Mouse (Mus musculus) central nervous system, embryonic 18 days (tissue): ENCODE results near the gene Eml3. TPM values are rescaled to one million over a fixed set of nuclear protein-coding genes. Genes with fewer than 3 reads are reported as not detected.

Experiments
- polyA plus RNA-seq: library from polyadenylated mRNA; depleted of rRNA; stranded (reverse); fragments of >200 nt; gene quantifications from 2 replicates; pipeline ENCODE4 v1.2.3, GENCODE M21; 2012; rRNA removed

Eml3 gene
- 11.1 and 13.1 TPM in 2 replicates for polyA plus RNA-seq

DNA sequence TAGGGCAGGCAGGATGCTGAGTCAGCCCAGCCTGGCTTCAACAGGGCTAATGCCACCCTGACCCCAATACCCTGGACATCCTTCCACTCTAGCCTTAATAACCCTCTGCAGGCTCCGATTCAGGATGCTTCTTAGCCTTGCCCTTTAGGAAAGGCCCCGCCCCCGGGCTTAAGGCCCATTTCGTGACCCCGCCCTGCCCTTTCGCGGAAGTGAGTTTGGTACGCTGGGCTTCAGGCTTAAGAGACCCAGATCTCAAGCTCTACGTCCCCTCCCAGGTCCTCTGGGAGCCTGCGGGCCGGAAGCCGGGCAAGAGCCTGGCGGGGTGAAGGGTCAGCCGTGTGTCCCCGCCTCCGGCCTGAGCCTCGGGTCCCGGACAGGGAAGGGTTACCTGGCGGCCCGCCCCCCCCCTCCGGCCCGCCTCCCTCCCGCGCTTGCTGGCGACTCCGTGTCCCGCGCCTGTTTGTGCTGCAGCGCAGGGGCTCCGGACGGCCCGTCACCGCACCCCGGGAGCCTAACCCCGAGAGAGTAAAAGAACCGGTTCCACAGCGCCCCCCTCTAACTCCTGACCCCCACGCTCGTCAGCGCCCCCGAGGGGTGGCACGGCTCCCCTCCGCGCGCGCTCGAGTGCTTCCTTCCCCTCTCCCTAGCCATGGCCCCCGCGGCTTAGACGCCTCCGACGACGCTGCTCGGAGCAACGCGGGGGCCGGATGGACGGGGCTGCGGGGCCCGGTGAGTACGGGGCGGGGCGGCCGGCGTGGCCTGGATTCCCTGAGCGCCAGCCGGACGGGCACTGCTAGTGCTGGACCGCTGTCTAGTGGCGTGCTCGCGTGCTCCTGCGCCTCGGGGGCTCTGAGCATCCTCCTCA is at the start of gene Eml3, which contains the start of gene Rom1:
Gene Eml3, plus strand, starts transcription at position 329 of the 865 bp plus-strand sequence.
Gene Rom1, minus strand, starts transcription at position 133 of the 865 bp plus-strand sequence.

GRCm38 (mm10) chr19:8880311-8881033 is 48.9 kb upstream of the Eml3 start, which contains the start of gene Uqcc3:
Gene Uqcc3 (minus strand): TSS chr19:8880923.

DNA sequence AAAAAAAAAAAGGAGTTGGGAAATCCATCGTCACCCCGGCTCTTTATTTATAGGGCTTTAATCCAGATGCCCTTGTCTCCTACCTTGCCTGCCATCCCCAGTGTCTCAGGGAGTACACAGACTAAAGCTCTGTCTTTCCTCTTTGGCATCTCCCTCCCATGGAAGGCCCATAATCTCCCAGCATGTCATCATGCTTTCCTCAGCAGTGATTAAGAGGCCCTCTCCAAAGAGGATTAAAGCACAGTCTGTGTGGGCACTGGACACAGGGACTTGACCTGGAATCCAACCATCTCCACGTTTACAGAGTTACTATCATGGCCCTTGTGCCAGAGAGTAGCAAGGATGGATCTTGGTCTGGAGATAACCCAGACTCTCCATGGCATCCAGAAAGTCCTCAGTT is 45.7 kb upstream of the Eml3 start, which contains the start of the genes Lbhd1 and Gm49403:
Gene Lbhd1, plus strand, starts transcription at position 117 of the 400 bp plus-strand sequence.
Gene Gm49403, plus strand, starts transcription at position 315 of the 400 bp plus-strand sequence.

GRCm38 (mm10) chr19:8888511-8889385 is 40.6 kb upstream of the Eml3 start, which contains the start of the genes 1810009A15Rik and Gm49416:
Gene 1810009A15Rik (plus strand): TSS chr19:8888853.
Gene Gm49416 (plus strand): TSS chr19:8888926.

DNA sequence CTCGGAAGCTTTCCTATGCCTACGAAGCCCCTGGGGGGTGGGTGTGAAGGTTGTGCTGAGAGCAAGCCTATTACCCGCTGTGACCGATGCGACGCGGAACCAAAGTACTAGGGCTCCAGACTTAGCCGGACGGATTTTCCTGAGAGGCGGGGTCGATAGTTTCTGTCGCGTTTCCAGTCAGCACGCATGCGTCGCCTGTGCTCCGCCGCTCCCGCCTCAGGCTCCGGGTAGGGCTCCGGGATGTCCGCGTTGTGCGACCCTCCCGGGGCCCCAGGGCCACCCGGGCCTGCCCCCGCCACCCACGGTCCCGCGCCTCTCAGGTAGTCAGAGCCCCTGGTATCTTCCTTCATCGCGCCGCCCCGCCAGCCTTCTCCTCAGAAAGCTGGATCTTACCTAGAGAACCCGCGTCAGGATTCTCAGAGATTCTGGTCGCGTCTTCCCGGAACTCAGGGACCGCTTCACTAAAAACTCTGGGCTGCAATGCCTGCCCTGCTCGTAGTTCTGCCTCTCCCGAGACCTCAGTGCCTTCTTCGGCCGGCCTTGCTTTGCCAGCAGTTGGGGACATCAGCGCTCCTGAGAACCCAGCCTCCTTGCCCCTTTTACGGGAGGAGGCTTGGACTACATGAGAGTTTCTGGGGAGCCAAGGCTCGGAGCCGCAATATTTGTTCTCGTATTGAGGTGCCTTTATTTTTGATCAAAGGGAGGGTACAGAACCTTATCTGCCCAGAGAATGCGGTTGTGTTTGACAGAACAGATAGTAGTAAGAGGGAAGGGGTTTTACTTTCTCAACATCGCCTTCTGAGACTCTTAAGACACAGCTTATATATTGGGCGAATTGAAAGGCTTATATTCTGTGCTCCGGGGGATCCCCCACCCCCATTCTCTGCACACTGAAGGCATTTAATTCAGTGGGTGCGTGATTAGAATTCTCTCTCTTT is 36.3 kb upstream of the Eml3 start, which contains the start of gene Ints5:
Gene Ints5, plus strand, starts transcription at position 177 of the 938 bp plus-strand sequence.

DNA sequence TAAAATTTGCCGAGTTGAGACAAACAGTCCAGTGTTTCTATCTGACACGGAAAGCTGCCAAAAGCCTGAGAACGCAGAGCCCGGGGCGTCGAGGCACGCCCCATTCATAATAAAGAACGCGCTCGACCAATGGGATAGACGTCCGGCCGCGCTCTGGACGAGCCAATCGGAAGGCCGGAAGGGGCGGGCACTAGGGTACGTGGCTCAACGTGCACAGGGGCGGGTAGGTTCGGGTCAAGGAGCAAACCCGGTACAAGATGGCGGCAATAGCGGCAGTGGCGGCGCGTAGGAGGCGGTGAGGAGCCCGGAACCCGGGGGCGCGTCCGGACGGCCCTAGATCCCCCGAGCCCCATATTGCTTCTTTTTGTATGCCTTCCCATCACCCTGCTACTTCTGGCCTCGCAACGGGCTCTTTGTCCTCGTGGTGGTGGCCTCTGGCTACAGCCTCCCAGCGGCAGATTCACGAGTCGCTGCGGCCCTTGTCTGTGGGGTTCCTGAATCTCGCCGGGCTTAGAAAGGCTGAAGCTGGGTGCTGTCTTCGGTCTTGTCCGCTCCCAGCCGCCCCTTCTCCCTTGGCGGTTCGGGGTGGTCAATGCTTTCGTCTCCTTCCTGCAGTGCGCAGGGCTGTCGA is 31.4 kb upstream of the Eml3 start, which contains the start of gene Ganab:
Gene Ganab, plus strand, starts transcription at position 207 of the 631 bp plus-strand sequence.

GRCm38 (mm10) chr19:8920073-8920736 is 9.1 kb upstream of the Eml3 start, which contains the start of gene B3gat3:
Gene B3gat3 (plus strand): TSS chr19:8920374.

GRCm38 (mm10) chr19:8941515-8942217 is 12.3 kb downstream of the Eml3 start, which contains the start of gene Mta2:
Gene Mta2 (plus strand): TSS chr19:8941875.

DNA sequence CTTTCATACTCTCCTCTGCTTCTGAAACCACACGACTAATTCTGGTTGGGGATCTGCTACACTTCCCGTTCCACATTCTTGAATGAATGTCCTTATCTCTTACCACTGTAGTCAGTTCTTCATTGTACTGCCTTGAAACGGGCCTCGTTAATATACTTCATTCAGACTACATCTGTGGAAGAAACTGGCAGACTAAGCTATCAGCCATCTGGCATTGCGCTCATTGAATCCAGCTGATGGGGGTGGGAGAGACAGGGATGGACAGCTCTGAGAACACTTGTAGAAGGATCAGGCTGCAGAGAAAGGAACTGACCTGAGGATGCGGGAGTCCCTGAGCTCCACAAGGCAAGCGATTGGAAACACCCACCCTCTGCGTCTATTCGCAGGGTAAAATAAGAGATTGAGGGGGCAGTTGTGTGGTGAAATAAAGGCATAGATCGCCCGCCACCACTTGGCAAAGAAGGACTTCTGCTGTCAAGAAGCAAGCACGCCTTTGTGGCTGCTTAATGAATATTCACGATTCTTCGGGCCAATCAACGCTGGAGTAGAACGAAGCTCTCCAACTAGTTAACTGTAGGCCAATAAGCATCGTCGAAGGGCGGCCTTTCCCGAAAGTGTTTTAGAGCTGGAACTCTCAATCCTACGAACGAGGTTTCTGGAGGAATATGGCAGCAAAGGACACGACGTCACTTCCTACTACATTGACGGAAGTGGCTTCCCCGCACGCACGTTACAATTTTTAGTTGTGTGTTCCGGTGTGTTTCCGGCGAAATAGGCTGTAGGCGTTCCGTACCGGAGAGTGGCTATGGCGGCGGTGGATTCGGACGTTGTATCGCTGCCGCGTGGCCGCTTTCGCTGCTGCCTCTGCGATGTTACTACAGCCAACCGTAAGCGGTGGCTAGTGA is 24.0 kb downstream of the Eml3 start, which contains the start of gene Tut1:
Gene Tut1, plus strand, starts transcription at position 713 of the 905 bp plus-strand sequence.

DNA sequence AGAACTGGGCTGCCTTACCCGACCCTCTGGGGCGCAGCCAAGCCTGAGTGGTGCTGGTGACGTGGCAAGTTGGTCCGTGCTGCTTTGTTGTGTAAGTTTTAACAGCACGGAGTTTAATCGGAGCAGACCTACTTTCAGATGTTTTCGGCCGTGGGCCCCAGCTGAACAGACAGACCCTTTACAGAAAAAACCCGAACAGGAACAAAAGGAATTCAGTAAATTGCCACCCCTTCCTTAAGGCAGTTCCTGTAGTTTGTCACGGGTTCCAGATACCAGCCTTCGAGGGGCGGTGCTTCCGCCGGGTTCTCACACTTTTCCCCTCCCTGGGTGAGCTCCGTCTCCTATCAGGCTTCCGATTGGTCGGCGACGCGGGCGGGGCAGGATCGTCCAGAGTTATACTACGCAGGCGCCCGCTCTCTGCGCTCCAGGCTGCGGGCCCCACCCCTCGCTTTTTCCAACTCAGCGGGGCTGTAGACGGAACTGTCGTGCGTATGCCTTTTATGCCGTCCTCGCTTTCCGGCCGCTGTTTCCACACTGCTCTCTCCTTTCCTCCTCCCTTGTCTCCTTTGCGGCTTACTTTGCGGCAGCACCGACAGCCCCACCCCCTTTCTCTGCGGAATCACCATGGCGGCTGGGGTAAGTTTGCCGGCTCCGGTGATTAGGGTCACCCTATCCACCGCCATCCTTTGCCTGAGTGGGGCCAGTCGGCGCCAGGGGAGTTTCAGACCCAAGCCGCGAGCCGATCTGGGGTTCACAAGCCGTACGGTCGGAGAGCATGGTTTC is 37.4 kb downstream of the Eml3 start, which contains the start of gene Eef1g:
Gene Eef1g, plus strand, starts transcription at position 452 of the 783 bp plus-strand sequence.

GRCm38 (mm10) chr19:8989066-8989566 is 59.8 kb downstream of the Eml3 start, which contains the start of gene Ahnak:
Gene Ahnak (plus strand): TSS chr19:8989284.

Other genes starting within 250 kb of the Eml3 start
- gene Slc3a2, start 206.2 kb upstream of the Eml3 start, polyA plus RNA-seq, result 156 and 158 TPM in 2 replicates
- gene Wdr74, start 193.7 kb upstream of the Eml3 start, polyA plus RNA-seq, result 64.1 and 65.4 TPM in 2 replicates
- 2.1 and 2.2 TPM in 2 replicates for gene 1700092M07Rik, start 188.8 kb upstream of the Eml3 start, polyA plus RNA-seq
- gene Stx5a, start 188.1 kb upstream of the Eml3 start, polyA plus RNA-seq, result 115 and 123 TPM in 2 replicates
- gene Nxf1, start 172.5 kb upstream of the Eml3 start, polyA plus RNA-seq, result 174 and 185 TPM in 2 replicates
- 207 and 209 TPM in 2 replicates for gene Tmem223, start 158.6 kb upstream of the Eml3 start, polyA plus RNA-seq
- 21.0 and 23.1 TPM in 2 replicates for gene Tmem179b, start 155.1 kb upstream of the Eml3 start, polyA plus RNA-seq
- 25.5 and 26.5 TPM in 2 replicates for gene Taf6l, start 143.1 kb upstream of the Eml3 start, polyA plus RNA-seq
- gene Polr2g, start 131.0 kb upstream of the Eml3 start, polyA plus RNA-seq, result 155 TPM in 2 replicates
- gene Zbtb3, start 127.0 kb upstream of the Eml3 start, polyA plus RNA-seq, result 6.4 and 6.6 TPM in 2 replicates
- 51.9 and 52.3 TPM in 2 replicates for gene Ttc9c, start 110.2 kb upstream of the Eml3 start, polyA plus RNA-seq
- gene Hnrnpul2, start 109.5 kb upstream of the Eml3 start, polyA plus RNA-seq, result 80.3 and 80.6 TPM in 2 replicates
- 0.58 TPM in 1 of 2 replicates, not detected in the other for gene AC129217.1, start 99.8 kb upstream of the Eml3 start, polyA plus RNA-seq
- gene Bscl2, start 92.1 kb upstream of the Eml3 start, polyA plus RNA-seq, result 100 and 106 TPM in 2 replicates
- gene Gng3, start 90.4 kb upstream of the Eml3 start, polyA plus RNA-seq, result 313 and 316 TPM in 2 replicates
- 1.2 and 1.4 TPM in 2 replicates for gene Lrrn4cl, start 78.8 kb upstream of the Eml3 start, polyA plus RNA-seq
- gene Ubxn1, start 58.1 kb upstream of the Eml3 start, polyA plus RNA-seq, result 128 and 129 TPM in 2 replicates
- 54.5 and 56.5 TPM in 2 replicates for gene Uqcc3, start 48.6 kb upstream of the Eml3 start, polyA plus RNA-seq
- gene Lbhd1, start 45.8 kb upstream of the Eml3 start, polyA plus RNA-seq, result 4.0 and 5.1 TPM in 2 replicates
- not detected in 2 replicates for gene Gm49403, start 45.6 kb upstream of the Eml3 start, polyA plus RNA-seq
- gene 1810009A15Rik, start 40.7 kb upstream of the Eml3 start, polyA plus RNA-seq, result 44.6 and 52.3 TPM in 2 replicates
- gene Gm49416, start 40.6 kb upstream of the Eml3 start, polyA plus RNA-seq, result 0.23 and 0.32 TPM in 2 replicates
- gene Ints5, start 36.5 kb upstream of the Eml3 start, polyA plus RNA-seq, result 20.6 and 22.9 TPM in 2 replicates
- 125 and 128 TPM in 2 replicates for gene Ganab, start 31.5 kb upstream of the Eml3 start, polyA plus RNA-seq
- 131 and 145 TPM in 2 replicates for gene B3gat3, start 9.2 kb upstream of the Eml3 start, polyA plus RNA-seq
- 2.1 and 2.3 TPM in 2 replicates for gene Rom1, start 196 bp upstream of the Eml3 start, polyA plus RNA-seq
- 36.2 and 38.4 TPM in 2 replicates for gene Mta2, start 12.3 kb downstream of the Eml3 start, polyA plus RNA-seq
- 22.9 TPM in 2 replicates for gene Tut1, start 24.3 kb downstream of the Eml3 start, polyA plus RNA-seq
- gene Eef1g, start 37.5 kb downstream of the Eml3 start, polyA plus RNA-seq, result 385 and 395 TPM in 2 replicates
- 4.7 TPM in 2 replicates for gene Ahnak, start 59.7 kb downstream of the Eml3 start, polyA plus RNA-seq
- gene Scgb1a1, start 158.4 kb downstream of the Eml3 start, polyA plus RNA-seq, result 1.1 TPM in 1 of 2 replicates, not detected in the other
- 15.8 and 16.8 TPM in 2 replicates for gene Asrgl1, start 206.1 kb downstream of the Eml3 start, polyA plus RNA-seq